Mouse (Mus musculus) granulocyte monocyte progenitor cell, adult 5-6 weeks (primary cell): Measurements from ENCODE around the gene Sh3d19. TPM values are rescaled to one million over a fixed set of nuclear protein-coding genes. Genes with fewer than 3 reads are reported as not detected.

Experiments
- ATAC-seq: replicated peaks from 2 replicates; pipeline ENCODE4 v1.8.0; 2016; ENCODE audit warnings: mild to moderate bottlenecking, moderate TSS enrichment, inconsistent platforms; ENCODE audit not compliant: poor library complexity, severe bottlenecking
- total RNA-seq, 2 experiments: library from RNA; stranded (forward) in 1 of 2; stranded (reverse) in 1 of 2; fragments of 200-712, 200-1000 nt in 1 of 2; fragments of >200 nt in 1 of 2; fragmentation: Nextera tagmentation in 1 of 2; gene quantifications; 2 replicates each; pipeline ENCODE4 v1.2.3; 2014 to 2017

Sh3d19 gene
- total RNA-seq (2014; fragmentation: Nextera tagmentation) (2.0 and 4.2 TPM in 2 replicates), total RNA-seq (2017) (10.6 and 11.5 TPM in 2 replicates)

DNA sequence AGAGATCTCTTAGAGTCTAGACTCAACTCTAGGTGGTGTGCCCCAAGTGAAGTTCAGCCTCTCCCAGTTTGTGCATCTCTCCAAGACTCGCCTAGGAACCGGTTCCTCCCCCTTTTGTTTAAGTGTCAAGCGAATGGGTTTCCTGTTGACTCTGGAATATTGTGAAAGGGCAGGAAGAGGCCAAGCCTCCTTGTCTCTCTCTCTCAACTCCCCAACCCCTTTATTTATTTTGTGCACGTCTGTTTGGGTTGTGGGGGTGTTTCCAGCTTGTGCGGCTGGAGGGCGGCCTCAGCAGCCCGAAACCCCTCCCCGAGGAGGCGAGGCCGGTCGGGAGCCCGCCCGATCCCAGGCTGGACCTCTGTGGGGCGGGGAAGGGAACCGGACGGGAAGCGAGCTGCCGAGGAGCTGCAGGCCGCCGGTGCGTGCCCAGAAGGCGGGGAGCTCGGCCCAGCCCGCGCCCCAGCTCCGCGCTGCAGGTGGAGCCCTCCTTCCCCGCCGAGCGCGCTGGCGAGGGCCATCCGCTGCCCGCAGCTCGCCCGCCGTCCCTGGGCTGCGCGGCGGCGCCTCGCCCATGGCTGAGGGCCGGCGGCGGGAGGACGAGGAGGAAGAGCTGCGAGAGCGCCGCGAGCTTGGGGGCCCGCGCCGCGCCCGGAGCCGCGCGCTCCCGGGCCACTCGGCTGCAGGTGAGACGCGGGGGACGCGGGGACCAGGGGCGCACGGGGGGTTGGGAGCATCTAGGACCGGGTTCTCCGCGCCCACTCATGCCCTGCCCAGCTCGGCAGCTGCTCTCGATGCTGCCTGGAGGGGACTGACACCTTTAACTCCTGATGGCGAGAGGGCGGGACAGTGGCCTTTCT lies at the start of gene Sh3d19:
Gene Sh3d19 (plus strand): TSS at position 368 of the 857 bp plus-strand sequence.
- peak; percentile 77 for ATAC-seq

- ATAC-seq = no peak
Observed at GRCm38 (mm10) chr3:85922331-85922730, 48.6 kb upstream of the Sh3d19 start.

GRCm38 (mm10) chr3:85923343-85923742 lies 47.6 kb upstream of the Sh3d19 start:
- ATAC-seq = no peak

DNA sequence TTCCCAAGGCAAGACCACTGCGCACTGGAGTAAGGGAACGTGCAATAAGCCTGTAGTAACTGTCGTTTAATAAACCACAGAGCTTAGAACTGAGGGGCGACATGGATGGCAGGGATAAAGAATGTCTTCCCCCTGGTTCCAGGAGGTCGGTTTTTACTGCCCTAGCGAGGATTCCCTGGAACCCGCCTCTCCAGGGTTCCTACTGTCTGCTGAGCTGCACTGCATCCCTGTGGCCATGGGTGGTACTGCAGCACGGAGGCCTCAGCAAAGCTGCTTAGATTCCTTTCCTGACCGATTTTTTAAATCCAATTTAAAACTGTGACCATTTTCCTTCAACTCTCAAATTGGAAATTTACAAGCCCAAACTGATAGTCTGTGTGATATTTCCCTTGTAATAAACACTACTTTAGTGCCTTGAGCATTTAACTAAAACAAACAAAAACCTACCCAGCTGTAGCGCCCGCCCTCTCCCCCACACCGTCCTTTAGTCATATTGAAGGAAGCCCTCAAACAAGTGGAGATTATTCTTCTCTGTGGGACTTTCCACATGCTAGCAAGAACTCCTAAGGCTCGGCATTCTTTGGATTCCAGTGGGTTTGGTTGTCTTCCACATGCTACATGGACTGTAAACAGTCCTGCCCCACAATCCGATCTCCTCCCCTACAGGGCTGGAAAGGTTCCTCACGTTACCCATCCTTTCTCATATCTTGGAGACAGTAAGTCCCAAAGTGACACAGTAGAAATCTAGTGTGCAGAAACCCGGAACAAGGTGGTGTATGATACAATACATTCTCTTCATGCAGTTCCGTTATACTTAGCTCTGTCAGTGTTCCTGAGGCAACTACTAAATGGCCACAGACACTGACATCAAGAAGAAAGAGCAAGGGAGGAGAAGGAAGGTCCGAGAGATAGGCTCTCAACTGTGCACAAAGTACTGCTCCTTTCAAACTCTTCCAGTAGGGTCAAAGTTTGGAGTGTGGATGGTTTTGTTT lies 46.7 kb upstream of the Sh3d19 start:
- peak; percentile 86 for ATAC-seq

DNA sequence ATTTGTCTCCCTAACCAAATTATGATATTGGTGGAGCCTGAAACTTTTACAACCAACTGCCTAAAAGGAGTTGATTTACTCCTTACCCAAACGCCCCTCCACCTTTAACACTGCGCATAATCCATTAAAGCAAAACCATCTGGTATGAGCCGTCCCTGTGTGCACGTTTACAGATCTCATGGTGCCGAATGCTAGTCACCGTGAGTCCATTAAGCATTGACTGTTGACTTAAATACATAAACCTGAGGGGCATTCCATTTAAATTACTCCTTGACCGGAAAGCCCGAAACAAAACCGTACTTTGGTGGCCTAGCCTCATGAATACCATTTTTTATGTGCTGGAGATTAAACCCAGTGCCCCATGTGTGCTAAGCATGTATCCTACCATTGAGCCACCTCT lies 43.6 kb upstream of the Sh3d19 start:
- ATAC-seq = no peak

GRCm38 (mm10) chr3:85928140-85928611 lies 42.7 kb upstream of the Sh3d19 start:
- ATAC-seq = no peak

DNA sequence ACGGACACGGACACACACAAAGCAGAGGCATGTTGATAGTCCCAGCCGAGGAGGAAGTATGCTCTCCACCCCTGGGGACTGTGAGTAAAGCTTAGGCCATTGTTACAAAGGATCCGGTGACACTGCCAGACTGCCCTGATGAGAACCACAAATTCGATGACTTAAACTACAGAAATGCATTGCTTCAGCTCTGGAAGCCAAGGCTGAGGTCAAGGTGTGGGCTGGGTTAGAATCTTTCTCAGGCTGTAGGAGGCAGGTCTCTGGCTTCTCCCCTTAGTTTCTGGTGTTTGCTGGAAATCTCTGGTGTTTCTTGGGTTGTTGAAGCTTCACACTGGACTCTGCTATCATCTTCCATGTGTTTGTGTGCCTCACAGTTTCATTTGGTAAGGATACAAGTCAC lies 41.2 kb upstream of the Sh3d19 start:
- no peak for ATAC-seq

GRCm38 (mm10) chr3:85930671-85931255 lies 40.1 kb upstream of the Sh3d19 start:
- ATAC-seq = no peak

DNA sequence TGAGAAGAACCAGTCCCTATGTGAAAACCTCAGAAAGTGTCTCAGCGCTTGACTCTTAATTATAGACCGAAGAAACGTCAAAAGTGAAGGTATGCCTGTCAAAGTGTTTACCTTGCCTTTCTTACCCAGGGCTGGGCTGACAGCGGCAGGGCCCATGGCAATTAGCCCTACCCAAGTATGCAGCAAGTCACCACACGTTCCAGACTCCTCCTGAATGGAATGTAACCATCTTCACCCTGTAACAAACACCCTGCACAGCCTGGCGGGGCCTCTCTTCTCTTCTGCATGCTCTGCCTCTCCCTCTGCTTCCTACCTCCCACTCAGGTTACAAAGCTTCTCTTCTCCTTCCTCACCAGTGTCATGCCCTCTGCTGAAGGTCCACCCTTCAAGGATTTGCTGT lies 39.0 kb upstream of the Sh3d19 start:
- no peak for ATAC-seq

DNA sequence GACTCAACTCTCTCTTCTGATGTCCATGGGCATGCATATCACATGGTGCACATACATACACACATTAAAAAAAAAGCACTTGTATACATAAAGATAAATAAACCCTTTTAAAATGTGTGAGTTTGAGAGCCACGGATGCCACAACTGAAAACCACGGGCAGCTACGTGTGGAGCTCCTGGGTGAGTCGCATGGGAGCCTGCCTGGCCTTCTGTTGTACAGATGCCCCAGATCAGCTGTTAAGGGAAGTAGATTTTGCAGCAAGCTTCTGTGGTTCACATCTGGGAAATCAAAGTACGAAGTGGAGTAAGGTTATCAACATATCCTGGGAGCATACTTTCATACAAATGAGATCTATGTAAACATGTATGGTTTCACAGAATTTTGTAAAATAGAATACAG lies 37.3 kb upstream of the Sh3d19 start:
- ATAC-seq = no peak

DNA sequence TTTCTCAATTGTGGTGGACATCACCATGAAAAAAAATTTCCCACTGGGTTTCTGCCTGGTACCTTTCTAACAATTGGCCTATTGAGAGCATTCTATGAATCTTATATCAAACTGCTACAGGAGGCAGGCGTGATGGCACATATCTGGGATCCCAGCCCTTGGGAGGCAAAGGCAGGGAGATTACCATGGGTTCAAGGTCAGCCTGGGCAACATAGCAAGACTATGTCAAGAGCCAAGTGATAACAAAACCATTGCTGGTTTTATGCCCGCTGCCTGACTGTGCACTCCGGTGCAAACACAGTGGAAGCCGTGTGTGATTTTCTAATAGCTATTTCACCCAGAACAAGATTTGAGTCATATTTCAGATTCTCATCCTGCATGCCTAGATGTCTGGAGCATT lies 20.0 kb upstream of the Sh3d19 start:
- no peak for ATAC-seq

- ATAC-seq = no peak
Observed at GRCm38 (mm10) chr3:85952696-85953283, 18.1 kb upstream of the Sh3d19 start.

DNA sequence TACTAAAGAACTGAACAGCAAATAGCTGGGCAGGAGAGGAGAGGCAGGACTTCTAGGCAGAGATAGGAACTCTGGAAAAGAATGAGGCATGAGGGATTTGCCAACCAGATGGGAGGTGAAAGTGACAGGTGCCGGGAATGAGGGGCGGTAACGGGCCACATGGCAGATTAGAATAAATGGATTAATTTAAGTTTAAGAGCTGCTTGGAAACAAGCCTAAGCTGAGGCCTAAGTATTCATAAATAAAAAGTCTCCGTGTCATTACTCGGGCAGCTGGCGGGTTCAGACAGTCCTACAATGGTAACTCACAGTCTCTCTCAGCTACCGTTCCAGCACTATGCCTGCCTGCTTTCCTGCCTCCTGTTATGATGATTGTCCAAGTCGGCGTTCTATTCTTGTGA lies 15.6 kb upstream of the Sh3d19 start:
- no peak for ATAC-seq

GRCm38 (mm10) chr3:85955704-85956103 lies 15.2 kb upstream of the Sh3d19 start:
- no peak for ATAC-seq

DNA sequence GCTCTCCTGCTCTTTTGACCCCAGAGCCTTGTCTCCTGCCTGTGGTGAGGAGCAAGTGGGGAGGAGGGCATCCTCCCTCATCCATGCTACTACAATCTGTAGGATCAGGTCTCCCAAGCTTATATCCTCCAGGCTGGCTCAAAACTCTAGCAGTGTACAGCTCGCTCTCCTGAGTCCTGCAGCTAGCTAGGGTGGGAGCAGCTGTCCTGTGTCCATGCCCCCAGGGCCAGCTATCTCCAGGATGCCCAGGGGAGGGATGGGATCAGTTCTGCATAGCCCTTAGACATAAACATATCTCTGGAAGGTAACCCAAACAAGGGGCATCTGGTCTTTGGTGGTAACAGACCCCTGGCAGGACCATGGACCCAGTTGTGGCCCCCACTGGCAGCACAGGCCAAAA lies 11.2 kb upstream of the Sh3d19 start:
- no peak for ATAC-seq

DNA sequence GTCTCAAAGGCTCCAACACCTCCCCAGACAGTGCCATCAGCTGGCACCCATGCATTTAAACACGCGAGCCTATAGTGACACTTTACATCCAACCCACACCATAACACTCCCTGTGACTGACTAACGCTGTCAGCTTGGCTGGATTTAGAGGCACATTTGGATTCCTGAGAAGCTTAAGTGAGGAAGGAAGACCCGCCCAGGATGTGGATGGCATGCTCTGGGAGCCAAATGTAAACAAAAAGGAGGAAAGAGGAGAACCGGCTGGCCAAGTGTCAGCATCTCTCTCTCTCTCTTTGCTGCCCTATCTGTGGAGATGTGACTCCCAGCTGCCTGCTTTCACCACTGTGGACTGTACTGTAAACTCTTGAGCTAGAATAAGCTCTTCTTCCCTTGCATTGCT lies 9.8 kb upstream of the Sh3d19 start:
- no peak for ATAC-seq

DNA sequence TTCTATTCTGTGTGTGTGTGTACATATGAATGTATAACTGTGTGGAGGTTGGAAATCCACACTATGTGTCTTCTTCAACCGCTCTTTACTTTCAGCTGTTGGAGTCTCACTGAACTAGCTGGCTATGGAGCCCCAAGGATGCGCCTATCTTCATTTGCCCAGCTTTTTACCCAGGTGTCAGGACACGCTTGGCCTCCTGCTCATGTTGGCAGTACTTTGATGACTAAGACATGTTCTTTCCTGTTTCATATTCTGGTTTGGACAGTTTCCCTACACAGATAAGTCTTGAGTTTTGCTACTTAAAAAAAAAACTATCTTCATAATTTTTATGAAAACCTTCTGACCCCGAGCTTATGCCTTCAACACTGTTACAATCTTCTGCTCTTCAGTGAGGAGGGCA lies 5.4 kb upstream of the Sh3d19 start:
- no peak for ATAC-seq

GRCm38 (mm10) chr3:85969040-85969439 lies 1.9 kb upstream of the Sh3d19 start:
- no peak for ATAC-seq

DNA sequence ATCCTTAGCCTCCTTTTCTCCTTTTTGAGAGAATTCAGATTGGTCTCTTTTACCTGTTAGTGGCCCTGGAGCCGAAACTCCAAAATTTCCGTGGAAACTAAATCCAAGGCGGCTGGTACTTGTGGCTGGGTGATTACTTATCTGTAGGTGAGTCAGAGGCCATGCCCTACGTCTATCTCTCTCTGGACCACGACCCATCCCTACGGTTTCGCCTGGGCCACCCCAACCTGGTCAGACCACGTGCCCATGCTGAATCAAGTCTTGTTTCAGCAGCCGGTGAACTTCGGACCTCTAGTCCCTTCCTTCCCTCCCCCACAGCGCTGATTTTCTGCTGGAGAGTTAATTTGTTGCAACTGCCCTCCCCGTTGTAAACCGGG lies 678 bp downstream of the Sh3d19 start:
- no peak for ATAC-seq
